Mouse (Mus musculus) embryonic facial prominence, embryonic 14.5 days (tissue): ENCODE measurements around the gene Prrc2b. TPM values are rescaled to one million over a fixed set of nuclear protein-coding genes. Genes with fewer than 3 reads are reported as not detected.
A peak's percentile ranks its signal among the peaks of the same experiment; 100 is the strongest.

ENCODE experiments used
- ATAC-seq: fragments of 200-750 bp; cut with Nextera tagmentation; 2 replicates; pipeline ENCODE4 v1.8.0; 2017; ENCODE audit warnings: low read depth, moderate number of reproducible peaks, moderate TSS enrichment
- DNase-seq: peaks from one replicate; pipeline ENCODE4 v3.0.0-alpha.2; 2015; ENCODE audit warnings: low spot score
- H3K27ac ChIP-seq: fragments of 300-500 bp; sonication (generic); replicated peaks from 2 replicates; pipeline ENCODE4 v1.5.1; 2014; ENCODE audit warnings: low read depth, mild to moderate bottlenecking, low read length, moderate library complexity
- H3K27me3 ChIP-seq: fragments of 300-500 bp; sonication (generic); replicated peaks from 2 replicates; pipeline ENCODE4 v1.6.1; 2014; ENCODE audit warnings: low read length; ENCODE audit not compliant: control insufficient read depth, insufficient read depth
- H3K36me3 ChIP-seq: fragments of 300-500 bp; sonication (generic); 2 replicates; pipeline ENCODE4 v1.6.1; 2014; ENCODE audit warnings: low read length, mixed read lengths; ENCODE audit not compliant: control insufficient read depth, insufficient read depth
- H3K4me1 ChIP-seq: fragments of 300-500 bp; sonication (generic); 2 replicates; pipeline ENCODE4 v1.6.1; 2014; ENCODE audit warnings: antibody characterized with exemption, low read length; ENCODE audit not compliant: control insufficient read depth, insufficient read depth
- H3K4me2 ChIP-seq: fragments of 300-500 bp; sonication (generic); 2 replicates; pipeline ENCODE4 v1.6.1; 2014; ENCODE audit warnings: low read depth, mild to moderate bottlenecking, low read length, moderate library complexity, mixed read lengths
- H3K4me3 ChIP-seq: fragments of 300-500 bp; sonication (generic); 2 replicates; pipeline ENCODE4 v1.5.1; 2014; ENCODE audit warnings: low read depth, mild to moderate bottlenecking, low read length
- H3K9ac ChIP-seq: fragments of 300-500 bp; sonication (generic); 2 replicates; pipeline ENCODE4 v1.6.1; 2014; ENCODE audit warnings: low read depth, mild to moderate bottlenecking, low read length, moderate library complexity, mixed read lengths
- H3K9me3 ChIP-seq: fragments of 300-500 bp; sonication (generic); 2 replicates; pipeline ENCODE4 v1.6.1; 2016; ENCODE audit warnings: low read length; ENCODE audit not compliant: control insufficient read depth
- WGBS: fragments of 180-500 bp; shearing (Covaris S2); extraction: QIAGEN DNeasy Blood & Tissue Kit; methylation state at CpG from one replicate; pipeline ENCODE4 v1.1.7; 2014; 5-methylcytosine and 5-hydroxymethylcytosine counted together
- polyA plus RNA-seq: library from polyadenylated mRNA; unstranded; fragments of >200 nt; fragmentation: Nextera tagmentation; extraction: Ambion mirVana; gene quantifications from 2 replicates; pipeline ENCODE4 v1.2.1, GENCODE M21; 2014

The Prrc2b gene
- polyA plus RNA-seq, 1 experiment from 2014 or later, result 66.0 TPM

GRCm38 (mm10) chr2:32177397-32178060 lies 26.6 kb downstream of the Prrc2b start:
- Histone ChIP-seq H3K36me3 (no peaks in the 10 kb centered on the region), H3K4me3 (no peak overlapping the region), H3K4me1 (peaks cover 57% of the 10 kb centered on the region), H3K9me3 (no peaks in the 10 kb centered on the region), H3K4me2 (no peak overlapping the region), H3K27ac (no peak overlapping the region), H3K27me3 (no peaks in the 10 kb centered on the region), H3K9ac (0 out of 2 replicates have a peak overlapping the region, but pooled peaks have one; percentile 8)
- no peak for ATAC-seq
- DNase-seq, result no peak
- 84% methylated on average over 11 of the region's 11 CpGs for WGBS

- no peak overlapping the region for H3K9ac ChIP-seq
- H3K4me2 ChIP-seq, result no peak overlapping the region
- DNase-seq, result peak; percentile 48
- no peaks in the 10 kb centered on the region for H3K27me3 ChIP-seq
- no peaks in the 10 kb centered on the region for H3K9me3 ChIP-seq
- H3K36me3 ChIP-seq, result peaks cover 14% of the 10 kb centered on the region
- no peak overlapping the region for H3K4me3 ChIP-seq
- WGBS, result 47% methylated on average over 6 of the region's 6 CpGs
- no peak for ATAC-seq
- H3K4me1 ChIP-seq, result peaks cover 50% of the 10 kb centered on the region
- H3K27ac ChIP-seq, result peak overlapping the region; percentile 39
These were observed 28.5 kb downstream of the Prrc2b start for GRCm38 (mm10) chr2:32179363-32179762.

- no peak overlapping the region for H3K27ac ChIP-seq
- H3K27me3 ChIP-seq, result no peaks in the 10 kb centered on the region
- H3K9me3 ChIP-seq, result no peaks in the 10 kb centered on the region
- ATAC-seq (no peak), DNase-seq (no peak)
- peaks cover 21% of the 10 kb centered on the region for H3K36me3 ChIP-seq
- H3K4me3 ChIP-seq, result no peak overlapping the region
- 90% methylated on average over 12 of the region's 12 CpGs for WGBS
- H3K4me2 ChIP-seq, result no peak overlapping the region
- peaks cover 42% of the 10 kb centered on the region for H3K4me1 ChIP-seq
- H3K9ac ChIP-seq, result no peak overlapping the region
These were observed 29.2 kb downstream of the Prrc2b start for GRCm38 (mm10) chr2:32180127-32180526.

GRCm38 (mm10) chr2:32181364-32181763 lies 30.5 kb downstream of the Prrc2b start:
- Histone ChIP-seq H3K27ac (no peak overlapping the region), H3K4me3 (no peak overlapping the region), H3K36me3 (peaks cover 31% of the 10 kb centered on the region), H3K4me2 (no peak overlapping the region), H3K9ac (peak overlapping the region; percentile 19; the same call in 1 of the 2 replicates), H3K4me1 (peaks cover 38% of the 10 kb centered on the region), H3K27me3 (no peaks in the 10 kb centered on the region), H3K9me3 (no peaks in the 10 kb centered on the region)
- DNase-seq (no peak), ATAC-seq (no peak)
- WGBS, result 72% methylated on average over 5 of the region's 5 CpGs

- no peak overlapping the region for H3K4me2 ChIP-seq
- H3K27ac ChIP-seq, result 0 out of 2 replicates have a peak overlapping the region, but pooled peaks have one; percentile 7
- H3K27me3 ChIP-seq, result no peaks in the 10 kb centered on the region
- no peak for DNase-seq
- peaks cover 35% of the 10 kb centered on the region for H3K4me1 ChIP-seq
- H3K9ac ChIP-seq, result no peak overlapping the region; the same call in 1 of the 2 replicates
- H3K4me3 ChIP-seq, result no peak overlapping the region
- H3K9me3 ChIP-seq, result no peaks in the 10 kb centered on the region
- ATAC-seq, result no peak
- 70% methylated on average over 9 of the region's 9 CpGs for WGBS
- peaks cover 39% of the 10 kb centered on the region for H3K36me3 ChIP-seq
These were observed 31.2 kb downstream of the Prrc2b start for GRCm38 (mm10) chr2:32182119-32182518.

- Histone ChIP-seq H3K9me3 (no peaks in the 10 kb centered on the region), H3K27ac (peak overlapping the region; percentile 7; the same call in 1 of the 2 replicates), H3K27me3 (no peaks in the 10 kb centered on the region), H3K9ac (no peak overlapping the region; the same call in 1 of the 2 replicates), H3K4me1 (peaks cover 28% of the 10 kb centered on the region), H3K4me2 (no peak overlapping the region), H3K36me3 (peaks cover 45% of the 10 kb centered on the region), H3K4me3 (no peak overlapping the region)
- ATAC-seq (peak; percentile 67), DNase-seq (peak; percentile 64)
- 62% methylated on average over 13 of the region's 13 CpGs for WGBS
These were observed 31.9 kb downstream of the Prrc2b start for GRCm38 (mm10) chr2:32182676-32183296.

- H3K9me3 ChIP-seq, result no peaks in the 10 kb centered on the region
- H3K27me3 ChIP-seq, result no peaks in the 10 kb centered on the region
- H3K36me3 ChIP-seq, result peaks cover 85% of the 10 kb centered on the region
- H3K4me1 ChIP-seq, result peaks cover 2% of the 10 kb centered on the region; the same call in 1 of the 2 replicates
- H3K9ac ChIP-seq, result no peak overlapping the region
- ATAC-seq (no peak), DNase-seq (no peak)
- WGBS, result 85% methylated on average over 13 of the region's 13 CpGs
- no peak overlapping the region for H3K27ac ChIP-seq
- H3K4me2 ChIP-seq, result no peak overlapping the region
- no peak overlapping the region for H3K4me3 ChIP-seq
These were observed 36.2 kb downstream of the Prrc2b start for GRCm38 (mm10) chr2:32187019-32187551.

- Histone ChIP-seq H3K27me3 (no peaks in the 10 kb centered on the region), H3K4me2 (no peak overlapping the region), H3K9me3 (no peaks in the 10 kb centered on the region), H3K9ac (no peak overlapping the region), H3K4me3 (no peak overlapping the region), H3K36me3 (peaks cover 90% of the 10 kb centered on the region), H3K27ac (no peak overlapping the region), H3K4me1 (no peaks in the 10 kb centered on the region)
- no peak for ATAC-seq
- 81% methylated on average over 7 of the region's 7 CpGs for WGBS
- no peak for DNase-seq
These were observed 36.8 kb downstream of the Prrc2b start for GRCm38 (mm10) chr2:32187649-32188048.
